Mouse (Mus musculus) midbrain, embryonic 14.5 days (tissue): ENCODE measurements around the gene Slc25a28. TPM values are rescaled to one million over a fixed set of nuclear protein-coding genes. Genes with fewer than 3 reads are reported as not detected.

Experiments
- ATAC-seq: fragments of 200-750 bp; cut with Nextera tagmentation; 2 replicates; pipeline ENCODE4 v1.8.0; 2017; ENCODE audit warnings: moderate number of reproducible peaks, moderate library complexity; ENCODE audit not compliant: low FRiP score, low TSS enrichment
- DNase-seq: peaks from one replicate; pipeline ENCODE4 v3.0.0-alpha.2; 2015
- H3K27ac ChIP-seq: fragments of 300-500 bp; sonication (generic); replicated peaks from 2 replicates; pipeline ENCODE4 v1.5.1; 2014; ENCODE audit warnings: mild to moderate bottlenecking, low read depth, low read length, moderate library complexity
- H3K27me3 ChIP-seq: fragments of 300-500 bp; sonication (generic); 2 replicates; pipeline ENCODE4 v1.6.1; 2014; ENCODE audit warnings: low read length, control low read depth, mixed read lengths; ENCODE audit not compliant: control insufficient read depth, insufficient read depth
- H3K36me3 ChIP-seq: fragments of 300-500 bp; sonication (generic); 2 replicates; pipeline ENCODE4 v1.6.1; 2014; ENCODE audit warnings: low read length, control low read depth; ENCODE audit not compliant: control insufficient read depth, insufficient read depth
- H3K4me1 ChIP-seq: fragments of 300-500 bp; sonication (generic); 2 replicates; pipeline ENCODE4 v1.6.1; 2014; ENCODE audit warnings: mild to moderate bottlenecking, antibody characterized with exemption, low read length, control low read depth; ENCODE audit not compliant: control insufficient read depth, insufficient read depth
- H3K4me2 ChIP-seq: fragments of 300-500 bp; sonication (generic); 2 replicates; pipeline ENCODE4 v1.6.1; 2014; ENCODE audit warnings: mild to moderate bottlenecking, low read length, moderate library complexity
- H3K4me3 ChIP-seq: fragments of 300-500 bp; sonication (generic); replicated peaks from 2 replicates; pipeline ENCODE4 v1.5.1; 2014; ENCODE audit warnings: low read depth, low read length
- H3K9ac ChIP-seq: fragments of 300-500 bp; sonication (generic); replicated peaks from 2 replicates; pipeline ENCODE4 v1.6.1; 2014; ENCODE audit warnings: mild to moderate bottlenecking, low read length, moderate library complexity
- H3K9me3 ChIP-seq: fragments of 300-500 bp; sonication (generic); 2 replicates; pipeline ENCODE4 v1.6.1; 2016; ENCODE audit warnings: low read length, control low read depth, mixed read lengths; ENCODE audit not compliant: control insufficient read depth
- WGBS: fragments of 180-500 bp; shearing (Covaris S2); extraction: QIAGEN DNeasy Blood & Tissue Kit; methylation state at CpG from one replicate; pipeline ENCODE4 v1.1.7; 2014; 5-methylcytosine and 5-hydroxymethylcytosine counted together
- polyA plus RNA-seq: library from polyadenylated mRNA; unstranded; fragments of >200 nt; fragmentation: Nextera tagmentation; extraction: Ambion mirVana; gene quantifications from 2 replicates; pipeline ENCODE4 v1.2.1, GENCODE M21; 2014

Gene Slc25a28
- polyA plus RNA-seq, 1 experiment from 2014 or later: 10.8 TPM

GRCm38 (mm10) chr19:43630466-43631251 is 44.0 kb downstream of the Slc25a28 start:
- DNase-seq: peak; percentile 90
- Histone ChIP-seq H3K4me3 (no peak overlapping the region), H3K4me2 (no peak overlapping the region), H3K36me3 (no peaks in the 10 kb centered on the region), H3K9ac (no peak overlapping the region), H3K27ac (no peak overlapping the region), H3K9me3 (no peaks in the 10 kb centered on the region), H3K4me1 (no peaks in the 10 kb centered on the region), H3K27me3 (no peaks in the 10 kb centered on the region)
- ATAC-seq: no peak; the same call in 1 of the 2 replicates
- 33% methylated on average over 12 of the region's 12 CpGs for WGBS

GRCm38 (mm10) chr19:43629088-43629487 is 45.6 kb downstream of the Slc25a28 start:
- WGBS: 53% methylated on average over 4 of the region's 4 CpGs
- Histone ChIP-seq H3K4me2 (no peak overlapping the region), H3K27me3 (peaks cover 7% of the 10 kb centered on the region), H3K9ac (no peak overlapping the region), H3K4me1 (no peaks in the 10 kb centered on the region), H3K27ac (no peak overlapping the region), H3K36me3 (no peaks in the 10 kb centered on the region), H3K9me3 (no peaks in the 10 kb centered on the region), H3K4me3 (no peak overlapping the region)
- ATAC-seq (no peak), DNase-seq (no peak)

DNA sequence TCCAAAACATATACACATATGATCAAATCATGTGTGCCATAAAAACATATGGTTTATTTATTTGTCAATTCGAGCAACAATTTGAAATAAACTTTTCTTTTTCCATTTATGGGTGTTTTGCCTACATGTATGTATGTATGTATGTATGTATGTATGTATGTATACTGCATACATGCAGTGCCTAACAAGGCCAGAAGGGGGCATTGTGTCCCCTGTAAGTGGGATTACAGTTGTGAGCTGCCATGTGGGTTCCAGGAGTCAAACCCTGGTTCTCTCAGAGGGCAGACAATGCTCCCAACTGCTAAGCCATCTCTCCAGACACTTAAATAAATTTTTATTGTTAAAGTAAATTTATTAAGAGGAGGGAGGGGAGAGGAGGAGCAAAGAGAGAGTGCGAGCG is 47.3 kb downstream of the Slc25a28 start:
- ATAC-seq (no peak), DNase-seq (no peak)
- no peak overlapping the region for H3K27ac ChIP-seq
- H3K4me2 ChIP-seq: no peak overlapping the region
- no peaks in the 10 kb centered on the region for H3K4me1 ChIP-seq
- peaks cover 22% of the 10 kb centered on the region for H3K27me3 ChIP-seq
- WGBS: 93% methylated on average over 3 of the region's 3 CpGs
- no peaks in the 10 kb centered on the region for H3K36me3 ChIP-seq
- H3K9me3 ChIP-seq: no peaks in the 10 kb centered on the region
- no peak overlapping the region for H3K9ac ChIP-seq
- no peak overlapping the region for H3K4me3 ChIP-seq

DNA sequence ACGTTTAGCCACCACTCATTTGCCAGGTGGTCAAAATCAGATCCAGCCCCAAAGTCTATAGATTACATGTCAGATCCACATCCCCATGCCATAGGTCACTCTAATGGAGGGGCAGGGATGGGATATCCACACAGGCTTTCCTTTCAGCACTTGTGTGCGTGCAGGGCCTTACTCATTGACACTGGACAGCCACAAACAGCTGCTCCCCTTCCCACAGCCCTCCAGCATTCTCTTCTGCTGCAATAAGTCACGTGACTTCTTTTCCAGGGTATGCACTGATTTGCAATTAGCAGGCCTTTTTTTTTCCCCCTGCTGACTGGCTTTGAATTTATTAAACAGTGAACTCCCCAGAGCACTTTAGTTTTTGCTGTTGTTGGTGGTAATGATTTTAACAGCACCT is 48.5 kb downstream of the Slc25a28 start:
- no peak for ATAC-seq

GRCm38 (mm10) chr19:43623913-43624312 is 50.8 kb downstream of the Slc25a28 start:
- Histone ChIP-seq H3K4me3 (no peak overlapping the region), H3K4me2 (no peak overlapping the region), H3K4me1 (no peaks in the 10 kb centered on the region), H3K27me3 (peaks cover 55% of the 10 kb centered on the region), H3K9ac (no peak overlapping the region), H3K36me3 (no peaks in the 10 kb centered on the region), H3K27ac (no peak overlapping the region), H3K9me3 (no peaks in the 10 kb centered on the region)
- ATAC-seq: no peak
- 50% methylated on average over 4 of the region's 4 CpGs for WGBS
- peak; percentile 51 for DNase-seq

More for the DNA sequence above, 48.5 kb downstream of the Slc25a28 start:
- H3K36me3 ChIP-seq: no peaks in the 10 kb centered on the region
- no peaks in the 10 kb centered on the region for H3K4me1 ChIP-seq
- no peaks in the 10 kb centered on the region for H3K9me3 ChIP-seq
- 35% methylated on average over 3 of the region's 3 CpGs for WGBS
- peak; percentile 54 for DNase-seq
- no peak overlapping the region for H3K9ac ChIP-seq
- H3K4me3 ChIP-seq: no peak overlapping the region
- peaks cover 32% of the 10 kb centered on the region for H3K27me3 ChIP-seq
- no peak overlapping the region for H3K27ac ChIP-seq
- no peak overlapping the region for H3K4me2 ChIP-seq

DNA sequence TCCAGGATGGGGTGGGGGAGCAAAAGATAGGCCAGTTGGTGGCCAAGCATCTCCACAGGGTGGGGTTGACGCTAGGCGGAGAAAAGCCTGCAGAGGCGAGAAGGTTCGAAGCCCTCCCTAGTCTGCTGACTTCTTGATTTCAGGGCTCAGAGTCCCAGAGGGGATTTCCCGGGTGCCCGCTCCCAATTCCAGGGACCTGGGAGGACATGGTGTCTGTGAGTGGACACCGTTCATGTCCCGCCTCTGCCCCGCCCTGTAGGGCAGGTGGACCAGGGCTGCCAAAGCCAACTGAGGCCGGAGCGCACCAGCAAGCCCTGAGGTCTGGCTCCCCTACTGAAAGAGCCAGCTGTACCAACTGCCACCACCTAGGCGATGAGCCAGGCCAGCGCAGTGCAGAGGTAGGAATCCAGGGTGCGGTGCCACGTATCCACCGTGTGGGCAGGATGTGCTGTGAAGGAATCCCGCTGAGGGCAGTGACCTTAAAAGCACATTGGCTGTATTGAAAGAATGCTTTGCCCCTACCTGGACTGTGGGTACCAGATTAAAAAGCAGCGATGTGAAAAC is 54.7 kb downstream of the Slc25a28 start:
- Histone ChIP-seq H3K36me3 (no peaks in the 10 kb centered on the region), H3K4me1 (peaks cover 6% of the 10 kb centered on the region; the same call in 1 of the 2 replicates), H3K4me2 (no peak overlapping the region), H3K27ac (no peak overlapping the region), H3K9me3 (no peaks in the 10 kb centered on the region), H3K27me3 (peaks cover 88% of the 10 kb centered on the region), H3K4me3 (no peak overlapping the region), H3K9ac (no peak overlapping the region)
- ATAC-seq (no peak), DNase-seq (no peak)
- 6% methylated on average over 18 of the region's 18 CpGs for WGBS

DNA sequence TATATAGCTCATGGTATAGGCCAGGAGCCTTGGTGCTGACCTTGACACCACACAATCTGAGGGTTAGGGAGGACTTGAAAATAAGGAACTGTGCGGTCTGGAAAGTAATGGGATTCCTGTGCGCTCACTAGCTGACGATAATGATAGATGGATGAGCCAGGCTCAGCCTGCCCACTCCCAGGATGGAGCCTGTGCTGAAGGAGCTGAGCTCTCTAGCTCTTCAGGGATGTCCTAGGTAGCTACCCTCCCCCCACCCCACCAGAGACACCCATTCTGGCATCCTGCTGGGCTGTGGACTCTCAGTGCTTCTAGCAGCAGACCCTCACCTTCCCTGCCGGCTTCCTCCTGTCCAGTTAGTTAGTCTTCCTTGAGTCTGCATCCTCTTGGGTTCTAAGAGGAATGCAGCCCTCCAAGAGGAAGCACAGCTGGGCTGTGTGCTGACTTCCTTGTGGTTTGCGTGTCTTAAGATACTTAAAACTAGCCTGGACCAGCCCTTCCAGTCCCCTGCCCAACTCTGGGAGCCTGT is 56.1 kb downstream of the Slc25a28 start:
- no peaks in the 10 kb centered on the region for H3K9me3 ChIP-seq
- H3K27me3 ChIP-seq: peaks cover 89% of the 10 kb centered on the region
- DNase-seq: no peak
- peaks cover 8% of the 10 kb centered on the region; the same call in 1 of the 2 replicates for H3K4me1 ChIP-seq
- 16% methylated on average over 5 of the region's 5 CpGs for WGBS
- ATAC-seq: no peak
- no peak overlapping the region for H3K4me2 ChIP-seq
- H3K27ac ChIP-seq: no peak overlapping the region
- no peak overlapping the region for H3K4me3 ChIP-seq
- H3K9ac ChIP-seq: no peak overlapping the region
- H3K36me3 ChIP-seq: no peaks in the 10 kb centered on the region

DNA sequence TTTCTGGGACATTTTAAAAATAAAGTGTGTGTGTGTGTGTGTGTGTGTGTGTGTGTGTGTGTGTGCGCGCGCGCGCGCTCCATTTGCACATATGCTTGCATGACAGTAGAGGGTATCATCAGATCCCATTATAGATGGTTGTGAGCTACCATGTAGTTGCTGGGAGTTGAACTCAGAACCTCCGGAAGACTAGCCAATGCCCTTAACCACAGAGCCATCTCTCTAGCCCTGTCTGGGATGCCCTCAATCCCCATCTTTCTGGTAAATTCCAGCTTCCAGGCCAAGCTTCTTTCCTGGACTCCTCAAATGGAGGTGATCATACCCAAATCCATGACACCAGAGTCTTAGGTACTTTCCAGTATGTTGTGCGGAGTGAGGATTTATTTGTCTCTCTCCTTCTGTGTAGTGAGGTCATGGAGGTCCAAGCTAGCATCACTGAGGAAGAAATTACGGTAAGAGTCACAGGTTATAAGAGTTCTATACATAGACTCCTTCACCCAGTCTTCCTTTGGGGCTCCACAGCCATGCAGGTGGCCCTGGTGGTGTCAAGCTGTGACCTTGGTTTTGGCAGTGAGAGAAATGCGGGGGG is 56.8 kb downstream of the Slc25a28 start:
- 35% methylated on average over 10 of the region's 10 CpGs for WGBS
- H3K27ac ChIP-seq: no peak overlapping the region
- DNase-seq: no peak

More for the DNA sequence above, 56.8 kb downstream of the Slc25a28 start:
- no peaks in the 10 kb centered on the region for H3K9me3 ChIP-seq
- H3K9ac ChIP-seq: no peak overlapping the region
- no peak overlapping the region for H3K4me2 ChIP-seq
- peaks cover 89% of the 10 kb centered on the region for H3K27me3 ChIP-seq
- H3K36me3 ChIP-seq: no peaks in the 10 kb centered on the region
- H3K4me1 ChIP-seq: peaks cover 9% of the 10 kb centered on the region; the same call in 1 of the 2 replicates
- no peak for ATAC-seq
- no peak overlapping the region for H3K4me3 ChIP-seq
